Mouse (Mus musculus): ENCODE data around the gene Efna4. TPM values are rescaled to one million over a fixed set of nuclear protein-coding genes. Genes with fewer than 3 reads are reported as not detected.

Gene Efna4
- polyA plus RNA-seq, 1 experiment from 2014 or later, result 6.7 TPM

DNA sequence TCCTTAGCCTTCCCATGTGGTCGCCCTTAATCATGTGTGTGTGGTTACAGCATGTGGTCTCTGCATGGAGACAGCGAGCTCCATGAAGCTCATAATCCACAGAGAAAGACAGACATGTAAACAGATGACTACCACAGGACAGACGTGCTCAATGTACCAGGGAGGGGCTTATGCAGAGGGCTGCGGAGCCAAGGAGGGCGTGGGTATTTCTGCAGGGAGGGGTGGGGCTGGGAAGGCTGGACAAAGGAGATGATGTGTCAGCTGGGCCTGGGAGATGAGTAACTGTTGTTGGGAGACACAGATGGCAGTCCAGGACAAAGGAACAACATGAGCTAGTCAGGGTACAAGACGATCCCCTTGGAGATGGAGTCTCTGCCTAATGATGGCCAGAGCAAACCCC lies 21.8 kb upstream of the Efna4 start:
- no peaks in the 10 kb centered on the region for H3K36me3 ChIP-seq (ENCODE audit: control insufficient read depth, insufficient read depth, low read length)
- H3K9me3 ChIP-seq (ENCODE audit: control insufficient read depth, low read length), result no peaks in the 10 kb centered on the region
- ATAC-seq (ENCODE audit: insufficient number of reproducible peaks, insufficient read depth, low FRiP score, low read depth), result no peak
- 65% methylated on average over 6 of the region's 6 CpGs for WGBS
- H3K4me2 ChIP-seq (ENCODE audit: low read length), result no peak overlapping the region
- no peak overlapping the region for H3K27ac ChIP-seq (replicated peaks in 1 of 2; ENCODE audit: control insufficient read depth in 1 of 2, insufficient read depth in 1 of 2, low read depth in 2 of 2, low read length in 2 of 2)
- H3K4me3 ChIP-seq (ENCODE audit: control insufficient read depth in 1 of 2, insufficient read depth in 1 of 2, low read depth in 1 of 2, low read length in 2 of 2), result no peak overlapping the region
- H3K27me3 ChIP-seq (ENCODE audit: control insufficient read depth, insufficient read depth, low read length), result peaks cover 5% of the 10 kb centered on the region
- H3K9ac ChIP-seq (ENCODE audit: low read length), result no peak overlapping the region
- no peaks in the 10 kb centered on the region for H3K4me1 ChIP-seq (ENCODE audit: control insufficient read depth in 2 of 2, insufficient read depth in 2 of 2, low read length in 2 of 2)

DNA sequence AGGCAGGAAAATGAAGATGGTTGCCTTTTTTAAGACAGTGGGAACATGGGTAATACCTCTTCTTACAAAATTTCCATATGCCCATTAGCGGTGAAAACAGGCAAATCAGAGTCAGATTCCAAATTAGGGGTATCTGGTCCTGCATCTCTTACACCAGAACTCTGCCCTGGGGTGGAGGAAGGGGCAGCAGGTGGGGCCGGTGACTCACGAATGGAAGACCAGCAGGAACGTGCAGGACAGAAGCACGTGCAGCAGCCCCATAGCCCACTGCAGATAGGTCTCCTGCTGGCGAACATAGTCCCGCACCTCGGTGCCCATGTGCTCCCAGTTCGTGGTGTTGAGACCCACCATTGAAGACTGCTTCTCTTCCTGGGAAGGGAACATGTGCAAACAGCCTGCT lies 18.2 kb upstream of the Efna4 start:
- H3K9ac ChIP-seq (ENCODE audit: low read length), result no peak overlapping the region
- no peaks in the 10 kb centered on the region for H3K9me3 ChIP-seq (ENCODE audit: control insufficient read depth, low read length)
- H3K27me3 ChIP-seq (ENCODE audit: control insufficient read depth, insufficient read depth, low read length), result peaks cover 28% of the 10 kb centered on the region
- H3K27ac ChIP-seq (replicated peaks in 1 of 2; ENCODE audit: control insufficient read depth in 1 of 2, insufficient read depth in 1 of 2, low read depth in 2 of 2, low read length in 2 of 2), result no peak overlapping the region
- H3K4me2 ChIP-seq (ENCODE audit: low read length), result no peak overlapping the region
- no peaks in the 10 kb centered on the region; a peak in 1 of 4 replicates for H3K4me1 ChIP-seq (ENCODE audit: control insufficient read depth in 2 of 2, insufficient read depth in 2 of 2, low read length in 2 of 2)
- WGBS, result 49% methylated on average over 9 of the region's 9 CpGs
- no peaks in the 10 kb centered on the region for H3K36me3 ChIP-seq (ENCODE audit: control insufficient read depth, insufficient read depth, low read length)
- ATAC-seq (ENCODE audit: insufficient number of reproducible peaks, insufficient read depth, low FRiP score, low read depth), result no peak
- H3K4me3 ChIP-seq (ENCODE audit: control insufficient read depth in 1 of 2, insufficient read depth in 1 of 2, low read depth in 1 of 2, low read length in 2 of 2), result no peak overlapping the region

DNA sequence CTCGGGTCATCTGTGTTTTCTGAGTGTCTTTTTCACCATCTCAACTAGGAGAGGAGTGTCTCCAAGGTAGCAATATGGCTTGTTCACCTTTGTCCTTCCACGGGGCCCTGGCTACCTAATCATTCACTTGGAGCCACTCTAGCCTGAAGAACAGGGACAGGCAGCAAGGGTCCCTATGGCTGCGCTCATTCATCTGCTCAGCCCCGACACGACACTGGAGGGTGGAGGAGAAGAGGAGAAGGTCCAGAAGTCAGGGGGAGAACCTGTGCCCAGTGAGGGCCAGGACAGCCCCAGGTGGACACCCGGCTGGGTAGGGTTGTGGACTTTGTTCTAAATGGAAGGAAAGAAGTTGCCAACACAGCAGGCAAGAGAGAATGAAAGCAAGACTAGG lies 17.7 kb upstream of the Efna4 start:
- Histone ChIP-seq H3K9me3 (ENCODE audit: control insufficient read depth, low read length) (no peaks in the 10 kb centered on the region), H3K36me3 (ENCODE audit: control insufficient read depth, insufficient read depth, low read length) (no peaks in the 10 kb centered on the region), H3K4me2 (ENCODE audit: low read length) (no peak overlapping the region), H3K27ac (replicated peaks in 1 of 2; ENCODE audit: control insufficient read depth in 1 of 2, insufficient read depth in 1 of 2, low read depth in 2 of 2, low read length in 2 of 2) (no peak overlapping the region), H3K27me3 (ENCODE audit: control insufficient read depth, insufficient read depth, low read length) (peaks cover 31% of the 10 kb centered on the region), H3K4me1 (ENCODE audit: control insufficient read depth in 2 of 2, insufficient read depth in 2 of 2, low read length in 2 of 2) (peaks cover 0 to 1% of the 10 kb centered on the region in 2 experiments; a peak in 2 of 4 replicates), H3K4me3 (ENCODE audit: control insufficient read depth in 1 of 2, insufficient read depth in 1 of 2, low read depth in 1 of 2, low read length in 2 of 2) (no peak overlapping the region), H3K9ac (ENCODE audit: low read length) (no peak overlapping the region)
- 79% methylated on average over 6 of the region's 6 CpGs for WGBS
- no peak for ATAC-seq (ENCODE audit: insufficient number of reproducible peaks, insufficient read depth, low FRiP score, low read depth)

DNA sequence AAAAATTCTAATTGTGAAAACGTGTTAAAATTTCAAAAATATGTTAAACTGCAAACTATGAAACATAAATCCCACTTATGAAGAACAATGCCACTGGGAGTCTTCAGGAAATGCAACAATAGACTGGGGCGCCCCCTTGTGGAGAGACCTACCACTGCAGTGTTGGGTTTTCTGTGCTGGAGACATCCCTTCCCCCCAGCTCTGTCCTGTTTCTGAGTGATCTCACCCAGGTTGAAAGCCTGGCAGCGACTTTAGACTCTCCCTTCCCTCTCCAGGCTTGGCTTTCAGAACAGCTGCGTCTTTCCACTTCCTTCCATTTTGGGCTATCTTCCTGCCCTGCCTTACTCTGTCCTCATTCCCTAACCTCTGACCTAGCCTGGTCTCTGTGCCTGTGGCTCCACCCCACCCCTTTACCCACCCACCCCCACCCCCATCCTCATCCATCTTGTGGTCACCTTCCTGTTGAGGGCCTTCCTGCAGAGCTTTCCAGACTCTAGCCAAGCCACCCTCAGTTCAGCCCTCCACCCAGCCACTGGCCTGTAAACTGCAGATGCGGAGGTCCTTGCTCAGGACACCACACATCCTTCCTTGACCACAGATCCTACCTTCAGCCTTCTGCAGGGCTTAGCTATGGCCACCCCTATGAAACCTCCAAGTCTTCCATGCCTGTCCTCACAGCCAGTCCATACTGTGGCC lies 17.1 kb upstream of the Efna4 start:
- H3K4me1 ChIP-seq (ENCODE audit: control insufficient read depth in 2 of 2, insufficient read depth in 2 of 2, low read length in 2 of 2), result peaks cover 3 to 7% of the 10 kb centered on the region in 2 experiments; a peak in 2 of 4 replicates
- no peak overlapping the region for H3K4me3 ChIP-seq (ENCODE audit: control insufficient read depth in 1 of 2, insufficient read depth in 1 of 2, low read depth in 1 of 2, low read length in 2 of 2)
- H3K27me3 ChIP-seq (ENCODE audit: control insufficient read depth, insufficient read depth, low read length), result peaks cover 33% of the 10 kb centered on the region
- no peaks in the 10 kb centered on the region for H3K9me3 ChIP-seq (ENCODE audit: control insufficient read depth, low read length)
- WGBS, result 14% methylated on average over 5 of the region's 5 CpGs
- ATAC-seq (ENCODE audit: insufficient number of reproducible peaks, insufficient read depth, low FRiP score, low read depth), result peak; percentile 42; the same call in 1 of the 2 replicates
- no peak overlapping the region for H3K27ac ChIP-seq (replicated peaks in 1 of 2; ENCODE audit: control insufficient read depth in 1 of 2, insufficient read depth in 1 of 2, low read depth in 2 of 2, low read length in 2 of 2)
- no peak overlapping the region for H3K4me2 ChIP-seq (ENCODE audit: low read length)
- no peaks in the 10 kb centered on the region for H3K36me3 ChIP-seq (ENCODE audit: control insufficient read depth, insufficient read depth, low read length)
- H3K9ac ChIP-seq (ENCODE audit: low read length), result no peak overlapping the region

DNA sequence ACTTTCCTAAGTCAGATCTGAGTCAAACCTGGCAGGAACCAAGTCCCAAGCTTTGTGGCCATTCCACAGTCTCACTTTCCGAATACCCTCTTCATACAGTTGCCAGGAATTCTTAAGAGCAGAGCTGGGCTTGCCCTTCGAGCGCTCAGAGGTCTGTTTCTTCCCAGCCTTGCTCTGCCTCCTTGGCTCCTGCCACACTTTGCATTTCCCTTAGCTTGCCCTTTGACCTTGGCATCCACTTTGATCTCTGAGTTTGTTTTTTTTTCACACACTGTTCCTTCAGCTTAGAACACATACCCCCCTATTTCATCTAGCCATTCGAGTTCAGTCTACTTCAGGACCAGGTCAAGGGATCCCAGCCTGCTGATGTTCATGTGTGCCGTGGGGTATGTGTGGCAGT lies 13.4 kb upstream of the Efna4 start:
- Histone ChIP-seq H3K36me3 (ENCODE audit: control insufficient read depth, insufficient read depth, low read length) (no peaks in the 10 kb centered on the region), H3K9ac (ENCODE audit: low read length) (no peak overlapping the region), H3K4me1 (ENCODE audit: control insufficient read depth in 2 of 2, insufficient read depth in 2 of 2, low read length in 2 of 2) (peaks cover 5 to 16% of the 10 kb centered on the region in 2 experiments; a peak in 2 of 4 replicates), H3K27ac (replicated peaks in 1 of 2; ENCODE audit: control insufficient read depth in 1 of 2, insufficient read depth in 1 of 2, low read depth in 2 of 2, low read length in 2 of 2) (no peak overlapping the region), H3K4me3 (ENCODE audit: control insufficient read depth in 1 of 2, insufficient read depth in 1 of 2, low read depth in 1 of 2, low read length in 2 of 2) (no peak overlapping the region), H3K4me2 (ENCODE audit: low read length) (no peak overlapping the region), H3K27me3 (ENCODE audit: control insufficient read depth, insufficient read depth, low read length) (peaks cover 37% of the 10 kb centered on the region), H3K9me3 (ENCODE audit: control insufficient read depth, low read length) (no peaks in the 10 kb centered on the region)
- ATAC-seq (ENCODE audit: insufficient number of reproducible peaks, insufficient read depth, low FRiP score, low read depth), result no peak
- WGBS, result 73% methylated on average over 5 of the region's 5 CpGs

DNA sequence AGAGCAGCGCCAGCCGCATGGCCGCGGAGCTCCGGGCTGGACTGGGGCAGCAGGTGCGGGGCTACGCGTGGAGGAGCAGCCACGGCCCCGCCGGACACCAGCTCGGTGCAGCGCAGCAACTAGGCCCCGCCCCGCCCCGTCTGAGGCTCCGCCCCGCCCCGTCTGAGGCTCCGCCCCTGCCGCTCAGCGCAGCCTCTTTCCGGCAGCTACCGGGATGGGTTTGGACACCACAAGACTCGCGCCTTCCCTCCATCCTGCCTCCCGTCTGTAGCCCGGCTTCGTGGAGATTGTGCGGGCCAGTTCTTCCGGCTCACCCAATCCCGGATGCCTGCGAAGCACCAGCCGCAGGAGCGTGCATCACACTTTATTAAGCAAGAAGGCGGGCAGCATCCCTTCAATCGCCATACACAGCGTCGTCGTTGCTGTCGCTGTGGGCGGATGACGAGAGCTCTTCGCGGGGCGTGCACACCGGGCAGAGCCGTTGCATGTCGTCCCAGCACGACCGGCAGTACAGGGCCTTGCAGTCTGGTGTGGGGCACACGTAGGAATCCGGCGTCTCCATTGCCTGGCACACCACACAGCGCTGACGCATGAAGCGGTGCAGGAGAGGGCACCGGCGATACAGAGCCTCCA lies 12.2 kb upstream of the Efna4 start, which contains the start of gene Adam15:
Adam15 (minus strand) TSS at position 128 of the 633 bp plus-strand sequence.
- Histone ChIP-seq H3K4me3 (ENCODE audit: control insufficient read depth in 1 of 2, insufficient read depth in 1 of 2, low read depth in 1 of 2, low read length in 2 of 2) (peak within 1 kb of the TSS; percentile 64 to 72), H3K9me3 (ENCODE audit: control insufficient read depth, low read length) (no peaks in the 10 kb centered on the region), H3K4me2 (ENCODE audit: low read length) (peak within 1 kb of the TSS; percentile 93), H3K4me1 (ENCODE audit: control insufficient read depth in 2 of 2, insufficient read depth in 2 of 2, low read length in 2 of 2) (peaks cover 5 to 16% of the 10 kb centered on the region in 2 experiments; a peak in 2 of 4 replicates), H3K27ac (replicated peaks in 1 of 2; ENCODE audit: control insufficient read depth in 1 of 2, insufficient read depth in 1 of 2, low read depth in 2 of 2, low read length in 2 of 2) (peak within 1 kb of the TSS; percentile 50 to 68), H3K9ac (ENCODE audit: low read length) (peak within 1 kb of the TSS; percentile 71), H3K36me3 (ENCODE audit: control insufficient read depth, insufficient read depth, low read length) (0 out of 2 replicates have a peak, but pooled peaks cover 6% of the 10 kb centered on the region), H3K27me3 (ENCODE audit: control insufficient read depth, insufficient read depth, low read length) (peaks cover 32% of the 10 kb centered on the region)
- under 1% methylated on average over 59 of the region's 59 CpGs for WGBS
- ATAC-seq (ENCODE audit: insufficient number of reproducible peaks, insufficient read depth, low FRiP score, low read depth), result peak; percentile 83

DNA sequence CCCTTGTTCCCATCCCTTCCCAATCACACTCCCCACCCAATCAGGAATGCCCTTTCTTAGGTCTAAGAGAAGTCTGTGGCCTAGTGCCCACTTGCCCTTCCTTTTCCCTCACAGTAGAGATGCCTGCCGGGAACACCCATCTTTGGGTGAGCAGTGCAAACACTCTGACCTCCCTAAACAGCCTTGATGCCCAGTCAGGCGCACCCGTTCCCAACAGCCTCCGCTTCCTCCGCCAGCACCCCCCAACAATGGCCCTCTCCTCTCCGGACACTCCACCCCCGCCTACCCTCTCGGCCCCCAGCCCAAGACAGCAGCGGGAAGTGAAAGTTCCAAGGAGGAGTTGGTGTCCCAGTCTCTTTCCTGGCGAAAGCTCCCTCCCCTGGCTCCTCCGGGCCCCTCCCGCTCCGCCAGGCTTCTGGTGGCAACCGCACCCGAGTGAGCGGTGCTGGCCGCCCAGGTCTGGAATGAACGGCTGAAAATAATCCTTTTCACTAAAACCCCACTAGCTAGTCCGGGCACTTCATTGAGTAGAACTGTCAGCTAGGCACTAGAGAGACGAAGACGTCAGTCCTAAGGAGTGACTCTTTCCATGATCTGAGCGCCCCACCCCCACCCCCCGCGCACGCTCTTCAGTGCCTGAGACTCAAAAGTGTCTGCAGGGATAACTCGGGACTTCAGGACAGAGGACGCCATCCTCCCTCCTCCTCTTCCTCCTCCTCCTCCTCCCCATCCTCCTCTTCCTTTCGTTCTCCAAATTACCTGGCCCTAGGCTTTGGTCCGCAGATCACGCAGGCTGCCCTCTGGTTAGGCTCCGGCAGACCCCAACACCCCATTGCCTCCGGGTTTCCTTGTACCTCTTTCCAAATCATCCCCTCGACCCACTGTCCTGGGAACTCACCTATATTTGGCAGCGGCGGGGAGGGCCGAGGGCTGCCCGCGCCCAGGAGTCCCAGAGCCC lies 11.4 kb upstream of the Efna4 start:
- Histone ChIP-seq H3K27me3 (ENCODE audit: control insufficient read depth, insufficient read depth, low read length) (peaks cover 32% of the 10 kb centered on the region), H3K4me3 (ENCODE audit: control insufficient read depth in 1 of 2, insufficient read depth in 1 of 2, low read depth in 1 of 2, low read length in 2 of 2) (peak overlapping the region; percentile 64 to 72), H3K9ac (ENCODE audit: low read length) (peak overlapping the region; percentile 71), H3K36me3 (ENCODE audit: control insufficient read depth, insufficient read depth, low read length) (peaks cover 13% of the 10 kb centered on the region; the same call in 1 of the 2 replicates), H3K4me2 (ENCODE audit: low read length) (peak overlapping the region; percentile 93), H3K9me3 (ENCODE audit: control insufficient read depth, low read length) (no peaks in the 10 kb centered on the region), H3K27ac (replicated peaks in 1 of 2; ENCODE audit: control insufficient read depth in 1 of 2, insufficient read depth in 1 of 2, low read depth in 2 of 2, low read length in 2 of 2) (peak overlapping the region; percentile 50 to 68), H3K4me1 (ENCODE audit: control insufficient read depth in 2 of 2, insufficient read depth in 2 of 2, low read length in 2 of 2) (peaks cover 5 to 16% of the 10 kb centered on the region in 2 experiments; a peak in 2 of 4 replicates)
- peak; percentile 40; the same call in 1 of the 2 replicates for ATAC-seq (ENCODE audit: insufficient number of reproducible peaks, insufficient read depth, low FRiP score, low read depth)
- 1% methylated on average over 38 of the region's 38 CpGs for WGBS

Data from heart, embryonic 14.5 days (tissue).